ENCODE assay signal across 1 mouse cellular context in the genomic region with DNA sequence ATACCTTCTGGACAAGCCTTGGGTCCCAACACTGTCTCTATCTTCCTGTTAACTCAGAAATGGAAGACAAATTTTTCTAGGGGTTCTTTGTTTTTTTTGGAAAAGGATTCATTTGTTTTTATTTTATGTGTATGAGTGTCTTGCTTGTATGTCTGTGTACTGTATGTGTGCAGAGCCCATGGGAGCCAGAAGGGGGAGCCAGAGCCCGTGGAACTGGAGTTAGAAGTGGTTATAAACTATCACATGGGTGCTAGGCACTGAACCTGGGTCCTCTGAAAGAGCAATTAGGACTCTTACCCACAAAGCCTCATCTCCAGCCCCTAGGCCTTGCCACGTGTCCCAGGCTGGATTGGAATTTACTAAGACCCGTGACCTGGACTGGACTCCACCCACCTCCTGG.
TF ChIP-seq lines count a peak whose summit lies in the region.

No protein-coding gene starts in this region.

TF ChIP-seq in CH12.LX, 34 proteins besides CTCF, POLR2A, EP300 and RAD21:
- TF ChIP-seq GABPA (IDR thresholded peaks at IDR 0.05; ENCODE audit: insufficient replicate concordance, low read depth, low read length) (no peak), SMC3 (IDR thresholded peaks at IDR 0.05; ENCODE audit: low read depth, low read length) (peak; percentile 44)
TF ChIP-seq in CH12.LX: peak in this region for 1.
